Mouse (Mus musculus): ENCODE results near the gene Pde2a. TPM values are rescaled to one million over a fixed set of nuclear protein-coding genes. Genes with fewer than 3 reads are reported as not detected.

Gene Pde2a
- 9.2 and 9.3 TPM in 2 replicates for polyA plus RNA-seq (2016; fragmentation: Nextera tagmentation; extraction: Ambion mirVana)

DNA sequence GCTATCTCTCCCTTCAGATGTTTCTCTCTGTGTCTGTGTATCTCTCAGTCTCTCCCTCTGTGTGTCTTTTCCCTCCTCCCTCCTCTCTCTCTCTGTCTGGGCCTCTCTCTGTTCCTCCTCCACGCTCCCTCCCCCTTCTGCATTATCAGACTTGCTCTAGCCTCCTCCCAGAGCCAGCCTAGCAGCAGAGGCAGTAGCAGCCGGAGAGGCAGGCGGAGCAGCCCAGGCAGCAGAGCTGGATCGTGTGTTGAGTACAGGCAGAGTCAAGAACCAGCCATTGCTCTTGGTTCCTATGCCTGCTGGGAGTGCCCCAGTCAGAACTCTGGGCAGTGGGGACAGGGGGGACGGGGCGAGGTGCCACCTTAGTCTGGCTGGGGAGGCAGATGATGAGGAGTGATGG lies at the start of gene Pde2a:
TSS of gene Pde2a (plus strand) at position 163 of the 400 bp plus-strand sequence.
- H3K4me3 ChIP-seq: no peak within 1 kb of the TSS
- H3K9me3 ChIP-seq (replicated peaks): no peaks in the 10 kb centered on the region
- peaks cover 42% of the 10 kb centered on the region for H3K27me3 ChIP-seq (ENCODE audit: low read depth, poor library complexity, severe bottlenecking)
- no peaks in the 10 kb centered on the region for H3K36me3 ChIP-seq
- no peaks in the 10 kb centered on the region for H3K4me1 ChIP-seq
- H3K27ac ChIP-seq: no peak within 1 kb of the TSS
- WGBS: 29% methylated on average over 6 of the region's 6 CpGs
- DNase-seq (ENCODE audit: low spot score): no peak

DNA sequence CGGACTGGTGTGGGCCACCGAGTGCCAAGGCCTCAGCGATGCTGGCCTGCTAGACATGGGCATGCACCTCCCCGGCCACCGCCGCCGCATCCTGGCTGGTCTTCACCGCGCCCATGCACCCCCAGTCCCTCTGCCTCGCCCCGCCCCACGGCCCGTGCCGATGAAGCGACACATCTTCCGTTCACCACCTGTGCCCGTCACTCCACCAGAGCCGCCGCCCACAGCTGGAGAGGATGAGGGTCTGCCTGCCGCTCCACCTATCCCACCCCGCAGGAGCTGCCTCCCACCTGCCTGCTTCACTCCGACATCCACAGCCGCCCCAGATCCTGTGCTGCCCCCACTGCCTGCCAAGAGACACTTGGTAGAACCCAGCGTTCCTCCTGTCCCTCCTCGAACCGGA lies 48.4 kb upstream of the Pde2a start:
- Histone ChIP-seq H3K4me3 (no peak overlapping the region), H3K9me3 (replicated peaks) (no peaks in the 10 kb centered on the region), H3K36me3 (no peaks in the 10 kb centered on the region), H3K27me3 (ENCODE audit: low read depth, poor library complexity, severe bottlenecking) (no peaks in the 10 kb centered on the region), H3K27ac (no peak overlapping the region), H3K4me1 (peaks cover 19% of the 10 kb centered on the region)
- no peak for DNase-seq (ENCODE audit: low spot score)
- 77% methylated on average over 26 of the region's 26 CpGs for WGBS

DNA sequence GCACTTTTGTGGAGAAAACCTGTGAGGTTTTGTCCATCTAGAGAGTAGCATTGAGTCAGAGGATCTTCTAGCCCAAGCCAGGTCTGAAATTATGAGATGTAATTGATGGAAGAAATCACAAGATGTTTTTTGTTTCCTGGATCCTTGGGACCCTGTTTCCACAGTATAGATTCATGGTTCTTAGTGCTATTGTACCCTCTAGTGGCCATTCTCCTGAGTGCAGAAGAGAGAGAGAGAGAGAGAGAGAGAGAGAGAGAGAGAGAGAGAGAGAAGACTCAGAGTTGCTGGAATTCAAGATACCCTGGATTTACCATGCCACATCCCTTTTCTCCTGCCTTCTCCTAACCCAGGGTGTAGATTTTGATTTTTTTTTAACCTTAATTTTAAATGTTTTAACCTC lies 47.3 kb upstream of the Pde2a start:
- no peak for DNase-seq (ENCODE audit: low spot score)
- Histone ChIP-seq H3K4me3 (no peak overlapping the region), H3K27ac (no peak overlapping the region), H3K36me3 (no peaks in the 10 kb centered on the region), H3K9me3 (replicated peaks) (no peaks in the 10 kb centered on the region), H3K27me3 (ENCODE audit: low read depth, poor library complexity, severe bottlenecking) (no peaks in the 10 kb centered on the region), H3K4me1 (peaks cover 28% of the 10 kb centered on the region)

DNA sequence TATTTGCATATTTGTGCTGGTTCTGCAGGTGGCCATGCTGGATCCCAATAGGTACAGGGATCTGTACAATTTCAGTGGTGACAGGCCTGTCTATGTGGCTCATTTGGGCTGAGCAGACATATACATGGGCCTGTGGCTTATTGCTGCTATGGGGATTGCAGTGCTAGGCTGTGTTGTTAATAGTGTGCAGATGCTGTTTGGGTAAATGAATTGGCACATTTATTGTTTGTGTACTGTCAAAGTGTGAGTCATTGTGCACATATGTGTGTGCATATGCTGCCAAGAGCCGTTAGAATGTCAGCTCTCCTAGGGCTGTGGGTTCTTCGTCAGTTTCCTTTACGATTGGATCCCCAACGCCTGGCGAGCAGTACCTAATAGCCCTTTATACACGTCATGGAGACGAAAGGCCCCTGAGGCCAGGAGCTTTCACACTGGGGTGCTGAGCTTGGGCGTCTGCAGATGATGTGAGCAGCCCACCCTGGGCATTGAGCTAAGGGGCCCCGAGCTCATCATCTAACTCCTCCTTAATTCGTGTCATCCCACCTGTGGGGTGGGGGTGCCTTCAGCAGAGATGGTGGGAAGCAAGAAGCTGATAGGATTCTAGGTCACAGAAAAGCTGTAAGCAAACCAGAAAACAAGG lies 44.7 kb upstream of the Pde2a start:
- DNase-seq (ENCODE audit: low spot score): no peak
- Histone ChIP-seq H3K27me3 (ENCODE audit: low read depth, poor library complexity, severe bottlenecking) (no peaks in the 10 kb centered on the region), H3K27ac (no peak overlapping the region), H3K4me3 (no peak overlapping the region), H3K4me1 (peaks cover 31% of the 10 kb centered on the region), H3K9me3 (replicated peaks) (no peaks in the 10 kb centered on the region), H3K36me3 (no peaks in the 10 kb centered on the region)
- WGBS: 76% methylated on average over 10 of the region's 10 CpGs

DNA sequence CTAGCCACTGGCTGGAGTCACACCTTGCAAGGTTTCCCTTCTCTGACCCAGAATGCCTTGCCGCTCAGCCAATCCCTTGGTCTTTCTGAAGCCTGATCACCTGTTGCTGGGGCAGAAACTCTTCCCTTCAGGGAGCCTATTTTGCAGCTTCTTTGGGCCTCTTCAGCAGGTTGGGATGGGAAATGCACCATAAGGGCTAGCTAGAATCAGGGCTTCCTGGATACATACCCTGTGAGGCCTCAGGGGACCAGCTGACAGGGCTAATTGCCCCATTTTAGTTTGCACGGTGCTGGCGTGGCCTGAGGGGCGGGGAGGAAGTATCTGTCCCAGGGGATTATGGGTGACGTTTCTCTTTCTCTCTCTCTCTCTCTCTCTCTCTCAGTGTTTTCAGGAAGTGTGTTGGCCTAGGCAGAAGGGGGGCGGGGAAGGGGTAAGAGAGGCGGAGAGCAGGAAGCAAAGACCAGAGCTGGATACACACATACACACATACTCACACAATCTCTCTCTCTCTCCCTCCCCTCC lies 43.7 kb upstream of the Pde2a start:
- H3K4me3 ChIP-seq: peak overlapping the region; percentile 31

DNA sequence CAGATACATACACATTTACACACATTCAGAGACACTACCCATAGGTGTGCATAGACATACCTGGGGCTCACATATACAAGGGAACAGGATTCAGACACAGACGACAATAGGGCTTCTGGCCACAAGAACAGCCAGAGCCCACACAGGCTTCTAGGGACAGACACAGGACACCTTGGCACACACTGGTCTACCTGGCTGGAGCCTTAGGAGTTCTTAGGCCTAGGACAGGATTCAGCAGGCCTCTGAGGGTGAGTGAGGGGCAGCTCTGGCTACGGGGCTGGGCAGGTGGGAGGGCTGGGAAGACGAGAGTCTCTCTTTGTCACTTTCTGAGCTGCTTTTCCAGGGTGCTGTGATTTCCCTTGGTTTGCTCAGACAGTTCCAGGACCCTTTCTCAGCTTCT lies 43.2 kb upstream of the Pde2a start:
- Histone ChIP-seq H3K9me3 (replicated peaks) (no peaks in the 10 kb centered on the region), H3K27me3 (ENCODE audit: low read depth, poor library complexity, severe bottlenecking) (no peaks in the 10 kb centered on the region), H3K4me1 (peaks cover 31% of the 10 kb centered on the region), H3K4me3 (no peak overlapping the region), H3K27ac (peak overlapping the region; percentile 79), H3K36me3 (no peaks in the 10 kb centered on the region)
- no peak for DNase-seq (ENCODE audit: low spot score)
- 65% methylated on average over 3 of the region's 3 CpGs for WGBS

More for the DNA sequence above, 43.7 kb upstream of the Pde2a start:
- Histone ChIP-seq H3K4me1 (peaks cover 31% of the 10 kb centered on the region), H3K27me3 (ENCODE audit: low read depth, poor library complexity, severe bottlenecking) (no peaks in the 10 kb centered on the region), H3K27ac (peak overlapping the region; percentile 79), H3K36me3 (no peaks in the 10 kb centered on the region), H3K9me3 (replicated peaks) (no peaks in the 10 kb centered on the region)
- DNase-seq (ENCODE audit: low spot score): peak; percentile 46
- 31% methylated on average over 7 of the region's 7 CpGs for WGBS

DNA sequence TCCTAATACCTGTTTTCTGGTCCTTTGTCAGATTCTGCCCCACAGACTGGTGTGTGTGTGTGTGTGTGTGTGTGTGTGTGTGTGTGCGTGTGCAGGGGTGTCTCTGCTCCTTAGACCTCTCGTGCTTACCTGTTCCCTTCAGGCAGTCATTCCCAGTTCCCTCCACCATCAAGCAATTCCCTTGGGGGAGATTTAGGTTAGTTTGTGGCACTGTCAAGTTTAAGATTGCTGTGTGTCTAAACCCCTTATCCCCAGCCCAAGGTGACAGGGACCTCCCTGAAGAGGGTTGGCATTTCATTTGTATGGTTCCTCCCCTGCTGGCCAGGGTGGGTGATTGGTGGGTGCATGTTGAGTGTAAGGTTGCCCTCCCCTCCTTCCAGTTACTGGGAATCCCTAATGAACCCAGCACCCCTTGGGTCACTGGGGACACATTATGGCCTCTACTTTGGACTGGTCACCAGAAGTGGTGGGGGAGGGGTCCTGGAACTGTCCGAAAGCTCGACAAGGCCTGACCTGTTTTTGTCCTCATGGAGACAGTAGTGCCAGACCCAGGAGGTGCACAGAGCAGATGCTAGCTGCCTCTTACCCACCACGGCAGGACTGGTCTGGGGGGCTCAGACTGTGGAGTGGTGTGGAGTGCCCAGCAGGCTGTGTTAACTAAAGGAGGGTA lies 42.6 kb upstream of the Pde2a start:
- peaks cover 31% of the 10 kb centered on the region for H3K4me1 ChIP-seq
- H3K27ac ChIP-seq: peak overlapping the region; percentile 32
- no peaks in the 10 kb centered on the region for H3K27me3 ChIP-seq (ENCODE audit: low read depth, poor library complexity, severe bottlenecking)
- WGBS: 70% methylated on average over 5 of the region's 5 CpGs
- no peak overlapping the region for H3K4me3 ChIP-seq
- no peaks in the 10 kb centered on the region for H3K36me3 ChIP-seq
- no peak for DNase-seq (ENCODE audit: low spot score)
- no peaks in the 10 kb centered on the region for H3K9me3 ChIP-seq (replicated peaks)

DNA sequence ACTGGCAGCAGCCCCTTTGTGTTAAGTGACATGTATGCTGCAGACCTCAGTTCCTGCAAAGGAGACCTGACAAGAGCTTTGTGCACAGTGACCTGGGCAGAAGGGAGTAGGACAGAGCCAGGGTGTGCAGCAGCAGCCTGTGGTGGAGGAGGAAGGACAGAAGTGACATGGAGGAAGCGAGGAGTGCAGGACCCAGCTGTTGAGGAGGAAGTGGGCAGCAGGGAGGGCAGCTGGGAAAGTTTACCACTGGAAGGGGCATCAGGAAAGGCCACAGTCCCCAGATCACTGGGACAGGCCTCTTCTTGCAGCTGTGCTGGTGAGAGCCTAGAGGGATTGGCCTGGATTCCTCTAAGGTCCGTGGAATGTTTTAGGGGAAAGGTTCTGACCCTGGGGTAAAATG lies 41.8 kb upstream of the Pde2a start:
- H3K27ac ChIP-seq: peak overlapping the region; percentile 32
- DNase-seq (ENCODE audit: low spot score): no peak
- H3K27me3 ChIP-seq (ENCODE audit: low read depth, poor library complexity, severe bottlenecking): no peaks in the 10 kb centered on the region
- no peak overlapping the region for H3K4me3 ChIP-seq
- peaks cover 34% of the 10 kb centered on the region for H3K4me1 ChIP-seq
- H3K36me3 ChIP-seq: no peaks in the 10 kb centered on the region
- WGBS: 67% methylated on average over 2 of the region's 2 CpGs
- H3K9me3 ChIP-seq (replicated peaks): no peaks in the 10 kb centered on the region

DNA sequence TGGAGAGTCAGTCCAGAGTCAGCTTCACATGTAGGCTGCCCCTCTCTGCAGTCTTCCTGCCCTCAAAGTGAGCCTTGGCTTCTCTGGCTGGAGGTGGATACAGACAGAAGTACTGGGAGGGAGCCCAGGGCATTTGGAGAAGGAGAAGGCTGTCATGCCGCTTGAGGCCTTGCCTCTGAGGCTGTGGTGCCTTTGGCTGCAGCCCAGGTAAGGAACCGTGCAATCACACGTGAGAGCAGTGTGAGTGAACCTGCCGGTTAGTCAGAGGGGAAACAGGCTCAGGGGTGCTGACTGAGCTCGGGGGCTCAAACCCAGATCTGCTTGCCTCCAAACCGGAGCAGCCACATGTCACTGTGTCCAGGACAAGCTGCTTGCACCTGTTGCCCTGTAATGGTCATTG lies 40.0 kb upstream of the Pde2a start:
- H3K27ac ChIP-seq: no peak overlapping the region
- no peak for DNase-seq (ENCODE audit: low spot score)
- 79% methylated on average over 6 of the region's 6 CpGs for WGBS
- H3K27me3 ChIP-seq (ENCODE audit: low read depth, poor library complexity, severe bottlenecking): no peaks in the 10 kb centered on the region
- H3K4me1 ChIP-seq: peaks cover 51% of the 10 kb centered on the region
- no peak overlapping the region for H3K4me3 ChIP-seq
- no peaks in the 10 kb centered on the region for H3K9me3 ChIP-seq (replicated peaks)
- no peaks in the 10 kb centered on the region for H3K36me3 ChIP-seq

DNA sequence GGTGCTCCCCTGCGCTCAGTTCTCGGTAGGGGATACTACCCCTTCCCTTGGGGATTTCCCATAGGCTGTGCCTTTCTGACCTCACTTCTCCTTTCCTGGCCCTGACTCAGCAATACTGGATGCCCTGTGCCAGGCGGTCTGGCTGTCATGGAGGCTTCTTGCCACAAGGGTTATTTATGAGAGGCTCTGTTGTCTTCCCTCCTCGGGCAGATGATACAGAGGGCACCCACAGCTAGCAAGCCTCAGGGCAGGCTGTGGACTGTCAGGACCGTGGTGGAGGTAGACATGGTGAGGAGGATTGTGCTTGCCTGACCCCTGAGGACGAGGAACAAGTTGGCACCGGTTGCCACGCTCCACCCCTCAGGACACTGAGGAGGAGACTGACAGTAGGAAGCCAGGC lies 39.1 kb upstream of the Pde2a start:
- no peak overlapping the region for H3K4me3 ChIP-seq
- no peak for DNase-seq (ENCODE audit: low spot score)
- no peaks in the 10 kb centered on the region for H3K27me3 ChIP-seq (ENCODE audit: low read depth, poor library complexity, severe bottlenecking)
- WGBS: 67% methylated on average over 8 of the region's 8 CpGs
- peaks cover 46% of the 10 kb centered on the region for H3K4me1 ChIP-seq
- no peaks in the 10 kb centered on the region for H3K9me3 ChIP-seq (replicated peaks)
- H3K27ac ChIP-seq: 0 out of 2 replicates have a peak overlapping the region, but pooled peaks have one; percentile 31
- H3K36me3 ChIP-seq: no peaks in the 10 kb centered on the region

DNA sequence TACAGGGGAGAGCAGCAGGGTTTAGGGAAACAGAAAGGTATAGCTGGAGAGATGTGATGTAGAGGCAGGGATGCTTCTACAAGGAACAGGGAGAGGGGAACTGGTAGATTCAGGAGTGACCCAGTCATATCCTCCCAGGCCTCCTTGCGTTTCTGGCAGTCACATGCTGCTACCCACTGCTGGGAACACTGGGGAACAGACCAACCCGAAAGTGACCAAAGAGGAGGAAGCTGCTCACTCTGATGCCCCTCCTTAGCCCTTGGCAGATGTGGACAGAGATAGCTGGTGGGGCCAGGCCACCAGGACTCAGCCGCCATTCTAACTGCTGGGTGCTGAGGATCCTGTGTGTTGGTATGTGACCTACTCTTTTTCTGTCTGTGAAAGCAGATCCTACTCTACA lies 37.7 kb upstream of the Pde2a start:
- DNase-seq (ENCODE audit: low spot score): no peak
- 83% methylated on average over 3 of the region's 3 CpGs for WGBS
- Histone ChIP-seq H3K4me3 (no peak overlapping the region), H3K9me3 (replicated peaks) (no peaks in the 10 kb centered on the region), H3K27me3 (ENCODE audit: low read depth, poor library complexity, severe bottlenecking) (no peaks in the 10 kb centered on the region), H3K36me3 (peaks cover 7% of the 10 kb centered on the region; the same call in 1 of the 2 replicates), H3K27ac (no peak overlapping the region), H3K4me1 (peaks cover 32% of the 10 kb centered on the region)

DNA sequence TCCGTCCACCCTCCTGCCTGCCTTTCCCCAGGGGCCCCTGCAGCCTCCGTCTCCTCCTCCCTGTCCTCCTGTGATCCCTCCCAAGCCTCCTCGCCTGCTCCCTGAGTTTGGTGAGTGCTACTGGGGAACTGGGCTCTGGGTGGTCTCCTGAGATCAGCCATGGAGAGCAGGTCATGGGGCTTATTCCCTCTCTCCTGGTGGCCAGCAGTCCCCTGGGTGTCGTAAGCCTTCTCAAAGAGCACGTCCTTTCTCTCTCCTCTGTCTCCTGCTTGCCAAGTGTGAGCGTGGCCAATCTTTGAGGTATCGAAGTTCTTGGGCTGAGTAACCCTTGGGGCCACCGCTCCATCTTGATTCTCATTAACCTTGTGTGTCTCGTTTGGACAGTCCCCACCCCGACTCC lies 36.6 kb upstream of the Pde2a start:
- H3K27ac ChIP-seq: peak overlapping the region; percentile 70
- whole genome bisulfite sequencing: 73% methylated on average over 10 of the region's 10 CpGs
- no peak overlapping the region for H3K4me3 ChIP-seq
- H3K27me3 ChIP-seq (ENCODE audit: low read depth, poor library complexity, severe bottlenecking): no peaks in the 10 kb centered on the region
- H3K4me1 ChIP-seq: peaks cover 21% of the 10 kb centered on the region
- DNase-seq (ENCODE audit: low spot score): no peak
- peaks cover 12% of the 10 kb centered on the region; the same call in 1 of the 2 replicates for H3K36me3 ChIP-seq
- no peaks in the 10 kb centered on the region for H3K9me3 ChIP-seq (replicated peaks)

DNA sequence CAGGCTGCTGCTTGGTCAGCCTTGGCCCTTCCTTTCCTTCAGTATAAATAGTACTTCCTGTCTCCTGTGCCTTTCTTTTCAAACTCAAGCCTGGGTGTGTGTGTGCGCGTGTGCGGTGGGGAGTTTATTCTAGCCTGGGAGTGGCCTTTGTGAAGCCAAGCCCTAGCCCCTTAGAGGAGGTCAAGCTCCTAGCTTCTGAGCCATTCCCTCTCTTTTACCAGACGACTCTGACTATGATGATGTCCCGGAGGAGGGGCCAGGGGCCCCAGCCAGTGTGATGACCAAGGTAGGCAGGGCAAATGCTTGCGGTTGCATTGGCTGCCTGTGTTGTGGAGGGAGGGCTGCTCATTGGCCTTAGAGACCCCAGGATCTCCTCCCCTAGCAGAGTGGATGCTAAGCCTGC lies 36.2 kb upstream of the Pde2a start:
- peaks cover 16% of the 10 kb centered on the region; the same call in 1 of the 2 replicates for H3K36me3 ChIP-seq
- no peak overlapping the region for H3K4me3 ChIP-seq
- peaks cover 21% of the 10 kb centered on the region for H3K4me1 ChIP-seq
- WGBS: 53% methylated on average over 6 of the region's 6 CpGs
- no peaks in the 10 kb centered on the region for H3K9me3 ChIP-seq (replicated peaks)
- no peaks in the 10 kb centered on the region for H3K27me3 ChIP-seq (ENCODE audit: low read depth, poor library complexity, severe bottlenecking)
- DNase-seq (ENCODE audit: low spot score): no peak
- H3K27ac ChIP-seq: peak overlapping the region; percentile 66
